Mouse (Mus musculus) liver, adult 2 months (tissue): ENCODE results near the gene Ppp1r9a.

Experiments used
- CTCF ChIP-seq: fragments of 200-500 bp; IDR thresholded peaks from 2 replicates; pipeline ENCODE4 v1.5.1; 2011; ENCODE audit warnings: low read depth, low read length, control low read depth
- POLR2A ChIP-seq: fragments of 200-500 bp; IDR thresholded peaks from 2 replicates; pipeline ENCODE4 v1.6.1; 2011; ENCODE audit warnings: low read length, control low read depth; ENCODE audit not compliant: insufficient read depth; ENCODE audit errors: extremely low read depth

DNA sequence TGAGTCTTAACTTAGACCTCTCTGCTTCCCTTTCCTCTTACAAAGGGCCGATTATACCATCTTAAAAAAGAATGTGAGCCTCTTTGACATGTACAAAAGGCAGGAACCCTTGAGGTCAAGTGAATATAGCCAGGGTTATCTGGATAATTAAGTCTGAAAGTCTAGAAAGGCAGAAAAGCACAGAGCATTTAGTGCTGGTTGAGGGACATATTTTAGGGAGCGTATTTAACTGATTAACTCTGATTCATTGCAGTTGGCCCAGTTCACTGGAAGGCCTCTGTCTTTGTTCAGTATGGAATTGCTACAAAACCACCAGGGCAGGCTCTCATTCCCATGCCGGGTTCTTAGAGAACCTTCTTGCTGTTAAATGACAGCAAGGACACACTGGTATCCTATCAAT lies 36.2 kb downstream of the Ppp1r9a start:
- TF ChIP-seq CTCF, result no peak
- TF ChIP-seq POLR2A, result no peak
